Mouse (Mus musculus): ENCODE measurements at regions not wholly inside any gene's neighbourhood (a gene's known extent, or its start where the extent isn't known, plus 50 kb on each side); places are given as distances from the start of the nearest gene placed in this dataset.

DNA sequence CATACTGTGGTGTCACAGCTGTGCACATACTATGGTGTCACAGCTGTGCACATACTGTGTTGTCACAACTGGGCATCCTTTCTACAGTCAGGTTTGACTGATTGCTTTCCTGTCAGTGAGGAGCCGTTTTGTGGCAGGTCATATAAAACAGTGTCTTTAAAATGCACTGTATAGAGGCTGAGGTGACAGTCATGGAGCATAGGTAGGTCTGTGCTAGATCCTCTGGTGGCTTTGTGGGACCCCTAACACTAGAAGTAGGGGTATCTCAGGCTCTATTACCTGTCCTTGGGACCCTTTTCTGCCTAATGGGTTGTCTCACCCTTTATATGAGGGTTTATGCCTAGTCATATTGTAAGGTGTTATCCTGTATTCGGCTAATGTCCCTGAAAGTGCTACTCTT lies 132.4 kb upstream of the Map3k7 start:
- no peak for ATAC-seq

DNA sequence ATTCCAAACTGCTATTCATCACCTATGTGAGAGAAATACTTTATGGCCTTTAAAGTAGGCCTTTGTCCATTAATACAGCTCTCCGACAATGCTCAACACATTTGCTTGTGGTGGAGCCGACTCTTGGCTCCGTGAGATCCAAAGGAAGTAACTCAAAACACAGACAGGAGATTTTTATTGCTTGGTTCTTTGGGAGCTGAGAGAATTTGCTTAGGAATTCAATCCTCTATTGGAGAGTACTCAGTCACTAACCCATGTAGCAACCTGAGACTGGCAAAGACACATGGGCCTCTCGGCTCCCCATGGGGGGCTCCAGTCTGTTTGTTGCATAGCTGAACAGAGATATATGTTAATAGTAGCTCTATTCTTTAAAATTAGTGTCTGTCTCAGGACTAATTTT lies 130.1 kb upstream of the Map3k7 start:
- ATAC-seq, result no peak

DNA sequence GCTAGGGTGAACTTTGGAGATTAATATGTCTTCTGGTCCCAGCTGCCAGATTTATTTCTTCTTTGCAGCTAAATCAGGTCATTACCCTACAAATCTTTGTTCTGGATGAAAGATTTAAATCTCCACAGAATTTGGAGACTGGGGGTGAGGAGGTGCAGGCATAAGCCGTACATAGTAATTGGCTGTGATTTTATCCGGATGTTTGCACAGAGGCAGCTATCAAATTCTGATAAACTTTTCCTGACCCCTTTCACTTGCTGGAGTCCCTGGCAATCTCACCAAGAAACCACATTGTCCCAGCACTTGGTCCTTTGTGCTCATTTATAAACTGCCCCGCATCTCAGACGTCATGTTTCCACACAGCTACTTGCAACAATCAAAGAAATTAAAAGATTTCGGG lies 128.8 kb upstream of the Map3k7 start:
- no peak for ATAC-seq

DNA sequence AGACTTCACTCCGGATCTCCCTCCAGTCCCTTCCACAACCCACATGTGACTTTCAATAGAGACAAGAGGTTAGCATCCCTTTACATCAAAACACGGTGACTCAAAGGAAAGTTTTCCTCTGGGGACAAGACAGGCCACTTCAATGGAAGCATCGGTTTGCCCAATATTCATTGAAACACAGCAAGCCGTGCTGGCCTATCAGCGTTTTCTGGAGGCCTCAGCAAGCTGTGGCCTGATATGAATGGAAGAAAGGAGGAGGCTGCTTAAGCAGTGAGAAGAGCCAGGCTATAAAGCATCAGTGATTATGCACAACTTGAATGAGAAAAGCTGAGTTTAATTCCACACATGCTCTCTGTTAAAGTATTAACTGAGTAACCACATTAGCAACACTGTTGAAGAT lies 125.3 kb upstream of the Map3k7 start:
- ATAC-seq, result no peak

DNA sequence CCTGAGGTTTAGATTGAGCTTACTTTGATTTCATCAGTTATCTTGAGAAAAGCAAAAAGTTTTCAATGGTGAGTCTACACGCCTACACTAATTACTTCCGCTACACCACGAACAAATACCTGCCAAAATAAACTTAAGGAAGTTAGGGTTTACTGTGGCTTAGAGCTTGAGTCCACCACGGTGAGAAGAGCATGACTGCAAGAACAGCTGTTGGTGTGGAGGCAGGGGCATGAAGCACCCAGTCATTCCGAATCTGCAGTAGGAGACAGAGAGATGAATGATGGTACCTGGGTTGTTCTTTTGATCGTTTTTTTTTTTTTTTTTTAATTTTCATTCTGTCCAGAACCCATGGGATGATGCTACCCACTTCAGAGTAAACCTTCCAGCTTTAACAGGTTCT lies 114.1 kb upstream of the Map3k7 start:
- ATAC-seq, result no peak

DNA sequence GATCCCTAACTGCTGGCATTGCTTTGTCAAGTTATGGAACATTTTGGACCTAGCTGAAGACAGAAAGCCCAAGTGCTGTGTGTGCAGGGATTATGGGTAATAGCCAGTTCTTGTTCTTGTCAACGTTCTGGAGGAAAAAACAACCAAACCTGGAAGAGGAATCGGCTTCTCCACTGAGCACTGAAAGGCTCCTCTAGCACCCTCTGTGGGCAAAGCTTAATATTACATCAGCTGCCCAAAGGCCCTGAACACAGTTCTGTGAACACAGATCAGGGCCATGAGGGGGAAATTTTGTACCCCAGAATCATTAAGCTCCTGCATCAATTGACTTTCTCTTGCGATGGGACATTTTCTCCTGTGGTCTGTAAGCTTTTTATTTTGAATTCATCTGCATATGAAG lies 112.9 kb upstream of the Map3k7 start:
- ATAC-seq, result no peak

DNA sequence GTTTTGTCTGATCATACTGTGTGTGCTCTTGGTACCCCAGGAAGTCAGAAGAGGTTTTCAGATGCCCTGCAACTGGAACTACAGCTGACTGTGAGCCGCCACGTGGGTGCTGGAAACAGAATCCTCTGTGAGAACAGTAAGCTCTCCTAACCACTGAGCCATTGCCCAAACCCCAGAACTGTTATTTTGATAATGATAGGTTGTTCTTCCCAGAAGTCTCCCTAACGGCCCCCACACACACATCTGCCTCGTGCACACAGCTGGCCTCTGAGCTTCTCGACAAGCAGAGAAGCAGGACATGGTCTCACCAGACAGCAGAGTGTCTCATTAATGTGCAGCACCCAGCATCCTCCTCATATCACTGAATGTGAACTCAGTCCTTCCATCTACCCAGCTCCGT lies 110.0 kb upstream of the Map3k7 start:
- ATAC-seq, result no peak

DNA sequence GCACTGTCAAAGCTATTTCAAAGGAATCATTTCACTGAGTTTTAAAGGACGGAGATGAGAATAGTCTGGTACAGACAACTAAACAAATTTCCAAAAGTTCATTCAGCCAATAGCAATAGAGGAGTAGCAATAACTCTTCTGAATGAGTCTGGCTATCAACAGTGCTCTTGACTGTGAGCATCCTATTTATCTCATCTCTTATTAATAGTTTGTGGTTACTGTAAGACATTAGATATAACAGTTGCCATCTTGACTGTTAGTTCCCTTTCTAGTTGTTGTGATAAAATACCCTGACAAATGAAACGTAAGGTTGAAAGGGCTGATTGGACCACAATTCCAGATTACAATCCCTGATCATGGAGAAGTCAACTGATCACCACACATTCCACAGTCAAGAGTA lies 103.5 kb upstream of the Map3k7 start:
- no peak for ATAC-seq

DNA sequence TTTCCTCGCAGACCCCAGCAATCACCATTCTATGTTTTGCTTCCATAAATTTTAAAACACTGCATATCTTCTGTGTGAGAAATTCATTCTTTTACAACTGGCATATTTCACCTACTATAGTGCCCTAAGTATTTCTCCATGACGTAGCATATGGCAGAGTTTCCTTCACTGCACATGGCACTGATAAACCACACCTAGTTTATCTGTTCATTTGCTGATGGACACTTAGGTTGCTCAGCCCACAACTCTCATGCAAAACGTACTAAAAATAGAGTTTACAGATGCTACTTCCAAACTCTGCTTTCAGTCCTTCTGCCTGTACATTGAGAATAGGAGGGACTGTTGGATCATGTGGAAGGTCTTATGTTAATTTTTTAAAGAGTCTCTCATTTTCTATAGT lies 102.7 kb upstream of the Map3k7 start:
- ATAC-seq, result no peak

DNA sequence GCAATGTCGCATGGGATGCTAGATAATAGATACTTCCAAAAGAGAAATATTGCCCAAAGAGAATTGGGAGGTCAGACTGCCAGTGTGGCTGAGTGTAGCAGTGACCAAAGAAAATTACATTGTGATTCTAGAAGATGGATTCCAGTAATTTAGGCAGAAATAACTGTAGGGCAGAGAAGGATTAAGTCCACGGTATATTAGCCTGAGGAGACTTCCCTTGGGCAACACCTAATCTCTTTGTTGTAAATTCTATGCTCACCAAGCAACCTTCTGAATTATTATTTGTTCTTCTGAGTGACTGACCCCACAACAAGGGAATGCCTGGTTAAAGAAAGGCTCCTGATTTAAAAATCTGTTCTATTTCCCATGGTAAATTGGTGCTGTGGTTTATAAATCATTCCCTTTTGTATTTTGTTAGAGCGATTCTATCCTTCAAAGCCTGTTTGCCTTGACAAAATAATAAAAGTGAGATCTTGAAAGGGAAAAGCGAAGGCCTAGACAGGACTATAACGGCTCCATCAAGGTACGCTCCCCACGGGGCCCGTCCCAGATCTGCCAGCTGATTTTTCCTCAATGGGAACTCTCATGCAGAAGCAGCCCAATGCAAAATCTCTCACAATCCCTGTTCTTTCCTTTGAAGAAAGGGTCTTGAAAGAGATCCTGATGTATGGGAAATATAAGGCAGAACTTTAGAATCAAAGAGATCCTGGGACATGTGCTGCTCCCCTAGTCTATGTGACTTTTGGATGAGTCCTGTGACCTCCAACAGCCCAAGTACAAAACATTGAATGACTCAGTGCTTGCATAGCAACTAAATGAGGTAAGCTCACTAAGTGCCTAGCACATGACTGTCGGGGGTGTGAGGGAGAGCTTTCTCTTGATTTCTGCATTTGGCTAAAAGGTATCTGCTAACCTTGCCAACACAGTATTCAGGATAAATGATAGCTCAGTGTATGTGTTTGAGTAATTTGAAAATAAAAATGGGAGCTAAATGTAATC lies 90.6 kb upstream of the Map3k7 start:
- ATAC-seq, result no peak

DNA sequence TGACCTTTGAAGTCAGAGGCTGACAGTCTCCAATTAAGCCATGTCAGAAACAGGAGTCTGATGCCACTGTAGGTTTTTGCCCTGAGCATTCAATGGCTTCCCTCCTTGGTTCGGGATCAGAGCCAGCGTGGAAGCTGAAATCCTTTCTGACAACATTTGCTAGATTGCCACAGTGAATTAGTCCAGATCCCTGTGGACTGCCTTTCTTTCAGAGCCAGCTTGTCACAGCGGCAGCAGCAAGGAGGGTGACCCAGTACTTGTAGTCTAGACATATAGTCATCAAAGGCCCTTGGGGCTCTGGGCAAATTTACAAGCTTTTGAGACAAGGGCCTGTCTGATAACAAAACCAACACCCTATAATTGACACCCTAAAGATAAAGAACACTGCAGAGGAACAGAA lies 86.5 kb upstream of the Map3k7 start:
- no peak for ATAC-seq

DNA sequence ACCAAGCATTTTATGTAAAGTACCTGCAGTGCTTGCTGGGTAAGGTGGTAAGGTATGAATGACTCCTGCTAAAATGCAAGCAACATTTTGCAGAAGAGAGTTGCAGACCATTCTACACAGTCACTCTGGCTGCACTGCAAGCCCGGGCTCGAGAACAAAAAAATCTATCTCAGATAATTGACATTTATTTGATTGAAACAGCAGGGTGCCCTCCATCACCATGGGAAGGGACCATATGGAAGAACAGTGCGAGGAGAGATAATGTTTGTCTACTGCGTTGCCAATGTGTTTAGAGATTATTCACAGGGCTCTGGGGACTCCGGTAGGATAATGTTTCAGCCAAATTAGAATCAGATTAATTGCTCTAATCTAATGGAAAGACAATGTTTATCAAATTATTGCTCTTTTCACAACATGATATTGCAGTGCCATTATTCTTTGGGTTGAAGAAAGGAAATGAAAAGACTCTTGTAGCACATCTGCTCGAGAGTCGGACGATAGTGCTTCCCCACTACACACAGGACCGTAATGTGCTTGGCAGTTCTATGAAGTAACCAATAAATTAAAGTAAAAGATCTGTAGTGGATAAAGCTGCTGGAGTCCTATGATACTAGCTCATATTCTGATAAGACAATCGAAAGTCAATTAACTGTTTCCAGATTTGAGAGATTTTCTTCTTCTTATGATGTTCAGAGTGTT lies 85.3 kb upstream of the Map3k7 start:
- no peak for ATAC-seq

DNA sequence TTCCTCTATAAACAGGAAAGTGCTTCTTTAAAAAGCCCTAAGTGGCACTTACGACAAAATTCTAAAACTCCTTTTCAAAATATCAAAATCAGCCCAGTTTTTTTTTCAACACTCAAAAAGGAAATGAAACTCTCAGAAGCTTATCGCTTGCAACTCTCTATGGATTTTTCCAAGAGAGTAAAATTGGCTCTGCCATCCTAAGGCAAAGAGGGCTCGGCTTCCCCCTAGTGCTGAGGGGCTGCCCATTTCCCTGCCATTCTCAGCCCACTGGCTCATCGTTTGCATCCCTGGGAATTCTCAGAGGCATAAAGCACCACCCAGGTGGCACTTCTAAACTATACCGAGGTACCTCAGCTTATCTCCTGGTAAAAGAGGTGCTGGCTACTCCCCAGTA lies 84.7 kb upstream of the Map3k7 start:
- ATAC-seq, result no peak

DNA sequence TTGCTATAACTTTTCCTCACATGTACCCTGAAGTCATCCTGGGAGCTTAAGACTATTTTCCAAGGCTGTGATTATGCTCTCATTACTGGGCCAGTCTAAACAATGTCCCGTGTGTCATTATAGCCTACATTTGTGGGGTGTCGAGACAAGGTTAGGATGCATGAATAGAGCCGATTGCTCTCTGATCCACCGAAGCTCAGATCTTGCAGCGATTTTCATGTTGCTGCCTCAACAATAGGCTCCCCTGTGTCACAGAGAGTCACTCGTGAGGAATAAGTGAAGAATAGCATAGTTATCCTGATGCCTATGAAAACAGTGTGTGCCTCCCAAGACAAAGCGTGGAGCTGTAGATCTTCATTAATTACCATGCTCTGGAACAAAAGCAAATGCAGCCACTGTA lies 83.7 kb upstream of the Map3k7 start:
- no peak for ATAC-seq

DNA sequence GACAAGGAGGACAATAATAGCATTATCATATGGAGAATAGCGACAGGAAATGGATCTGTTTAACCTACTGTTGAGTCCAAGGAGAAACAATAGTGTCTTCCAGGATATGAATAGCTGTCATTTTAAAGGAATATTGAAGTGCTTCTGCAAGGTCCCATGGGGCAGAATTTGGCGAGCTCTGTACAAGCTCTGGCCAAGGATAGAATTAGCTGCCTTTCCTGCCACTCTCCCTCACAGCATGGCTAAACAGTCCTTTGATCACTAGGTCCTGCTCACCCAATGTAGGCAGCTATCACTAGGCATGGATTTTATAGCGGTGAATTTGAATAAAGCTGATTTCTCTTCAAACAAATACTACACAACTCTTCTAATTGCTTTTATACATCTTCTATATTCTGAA lies 74.2 kb upstream of the Map3k7 start:
- no peak for ATAC-seq

DNA sequence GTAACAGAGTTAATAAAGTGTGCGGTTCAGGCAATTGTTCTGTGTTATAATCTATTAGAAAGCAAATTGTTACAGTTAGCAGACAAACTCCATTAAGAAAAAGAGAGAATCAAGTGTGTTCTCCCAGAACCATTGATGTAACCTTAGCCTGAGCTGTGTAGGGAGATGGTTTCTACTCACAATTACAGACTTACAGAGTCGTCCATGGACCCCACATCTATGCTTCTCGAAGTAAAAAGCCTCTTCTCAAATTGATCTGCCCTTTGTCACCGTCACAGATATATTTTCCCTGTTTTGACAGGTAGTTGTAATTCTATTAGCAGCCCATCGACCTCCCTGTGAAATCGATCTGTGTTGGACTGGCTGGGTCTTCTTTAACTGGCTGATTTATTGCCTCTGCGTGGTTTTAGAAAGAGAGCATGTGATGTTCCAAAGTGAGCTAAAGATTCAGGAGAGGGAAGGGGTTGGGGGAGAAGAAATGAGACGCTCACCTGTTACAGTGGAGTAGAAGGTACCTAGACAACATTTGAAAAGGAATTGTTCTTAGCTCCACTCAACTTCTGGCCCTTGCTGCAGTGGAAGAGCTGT lies 54.7 kb upstream of the Map3k7 start:
- no peak for ATAC-seq

All from CD4-positive, CD25-positive, alpha-beta regulatory T cell, adult 4 months (primary cell).